In genomic region chr1:193173810-193174129, GRCm38 (mm10) we compare ENCODE assay signal across 8 mouse cellular contexts. TPM values are rescaled to one million over a fixed set of nuclear protein-coding genes. Genes with fewer than 3 reads are reported as not detected.
DNase-seq lines count a peak whose midpoint lies in the region; ATAC-seq and TF ChIP-seq lines count a peak whose summit lies in the region.

No protein-coding gene starts in this region.

- peaks cover 6% of the 10 kb centered on the region; the same call in 1 of the 2 replicates for H3K4me1 ChIP-seq in kidney, postnatal 0 days (replicated peaks; ENCODE audit: insufficient read depth, low read length)
- H3K4me1 ChIP-seq in embryonic facial prominence, embryonic 10.5 days = peaks cover 31% of the 10 kb centered on the region
- peaks cover 22% of the 10 kb centered on the region for H3K4me1 ChIP-seq in hindbrain, embryonic 16.5 days (ENCODE audit: control insufficient read depth, insufficient read depth, low read depth, low read length)
- H3K4me1 ChIP-seq in midbrain, embryonic 16.5 days (ENCODE audit: control insufficient read depth, insufficient read depth, low read length) = peaks cover 14% of the 10 kb centered on the region

- no peaks in the 10 kb centered on the region for H3K36me3 ChIP-seq in kidney, postnatal 0 days (ENCODE audit: insufficient read depth, low read length)
- H3K36me3 ChIP-seq in embryonic facial prominence, embryonic 10.5 days (replicated peaks) = 0 out of 2 replicates have a peak, but pooled peaks cover 3% of the 10 kb centered on the region
- no peaks in the 10 kb centered on the region for H3K36me3 ChIP-seq in hindbrain, embryonic 16.5 days (ENCODE audit: control insufficient read depth, insufficient read depth, low read length)
- no peaks in the 10 kb centered on the region for H3K36me3 ChIP-seq in midbrain, embryonic 16.5 days (ENCODE audit: control insufficient read depth, insufficient read depth, low read length)

- no peak for TF ChIP-seq CTCF in kidney, postnatal 0 days (IDR thresholded peaks at IDR 0.05; ENCODE audit: low read depth)

- peak overlapping the region; percentile 60 for H3K4me2 ChIP-seq in kidney, postnatal 0 days (ENCODE audit: low read length)
- H3K4me2 ChIP-seq in hindbrain, embryonic 16.5 days (ENCODE audit: low read length) = peak overlapping the region; percentile 62
- H3K4me2 ChIP-seq in midbrain, embryonic 16.5 days (ENCODE audit: low read length) = peak overlapping the region; percentile 66

- H3K9ac ChIP-seq in kidney, postnatal 0 days (ENCODE audit: low read depth, low read length) = peak overlapping the region; percentile 59
- peak overlapping the region; percentile 77 for H3K9ac ChIP-seq in hindbrain, embryonic 16.5 days (ENCODE audit: low read depth, low read length)
- peak overlapping the region; percentile 71 for H3K9ac ChIP-seq in midbrain, embryonic 16.5 days (ENCODE audit: low read depth, low read length)

- H3K27ac ChIP-seq in kidney, postnatal 0 days = peak overlapping the region; percentile 82
- H3K27ac ChIP-seq in embryonic facial prominence, embryonic 10.5 days (replicated peaks) = peak overlapping the region; percentile 91
- H3K27ac ChIP-seq in hindbrain, embryonic 16.5 days (ENCODE audit: low read depth, low read length) = peak overlapping the region; percentile 84
- H3K27ac ChIP-seq in midbrain, embryonic 16.5 days (ENCODE audit: low read length) = peak overlapping the region; percentile 86

- no peaks in the 10 kb centered on the region for H3K27me3 ChIP-seq in kidney, postnatal 0 days (ENCODE audit: insufficient read depth, low read length)
- no peaks in the 10 kb centered on the region for H3K27me3 ChIP-seq in embryonic facial prominence, embryonic 10.5 days (replicated peaks; ENCODE audit: low read depth, poor library complexity, severe bottlenecking)
- no peaks in the 10 kb centered on the region for H3K27me3 ChIP-seq in hindbrain, embryonic 16.5 days (replicated peaks; ENCODE audit: control insufficient read depth, insufficient read depth, low read length)
- H3K27me3 ChIP-seq in midbrain, embryonic 16.5 days (ENCODE audit: control insufficient read depth, insufficient read depth, low read depth, low read length) = no peaks in the 10 kb centered on the region

- ATAC-seq in kidney, postnatal 0 days (replicated peaks; ENCODE audit: low FRiP score, low read depth) = peak; percentile 55
- ATAC-seq in hindbrain, embryonic 16.5 days = no peak
- no peak for ATAC-seq in midbrain, embryonic 16.5 days

- peak overlapping the region; percentile 82 for H3K4me3 ChIP-seq in kidney, postnatal 0 days (replicated peaks; ENCODE audit: low read depth, low read length)
- H3K4me3 ChIP-seq in embryonic facial prominence, embryonic 10.5 days = peak overlapping the region; percentile 83
- peak overlapping the region; percentile 65 for H3K4me3 ChIP-seq in hindbrain, embryonic 16.5 days (ENCODE audit: low read length)
- peak overlapping the region; percentile 63 for H3K4me3 ChIP-seq in midbrain, embryonic 16.5 days (ENCODE audit: low read depth, low read length)

- 16% methylated on average over 9 of the region's 9 CpGs for WGBS in kidney, postnatal 0 days
- 24% methylated on average over 9 of the region's 9 CpGs for WGBS in embryonic facial prominence, embryonic 10.5 days
- WGBS in hindbrain, embryonic 16.5 days = 19% methylated on average over 9 of the region's 9 CpGs
- WGBS in midbrain, embryonic 16.5 days = 19% methylated on average over 9 of the region's 9 CpGs

- DNase-seq in kidney, postnatal 0 days (ENCODE audit: low spot score) = no peak
- DNase-seq in kidney, adult 8-10 months = no peak
- no peak for DNase-seq in embryonic facial prominence, embryonic 10.5 days (ENCODE audit: low spot score)
- DNase-seq in c-Kit-positive CD71-positive TER-119-positive erythroid progenitor cells, embryonic 14.5 days (ENCODE audit: low spot score) = no peak
- DNase-seq in frontal cortex, postnatal 25 days (ENCODE audit: low spot score in 2 of 2) = no peak
- DNase-seq in ovary, postnatal 14 days (ENCODE audit: low spot score) = no peak

- no peaks in the 10 kb centered on the region for H3K9me3 ChIP-seq in kidney, postnatal 0 days (replicated peaks; ENCODE audit: low read length)
- H3K9me3 ChIP-seq in embryonic facial prominence, embryonic 10.5 days = no peaks in the 10 kb centered on the region
- H3K9me3 ChIP-seq in hindbrain, embryonic 16.5 days (ENCODE audit: control insufficient read depth, low read length) = no peaks in the 10 kb centered on the region
- H3K9me3 ChIP-seq in midbrain, embryonic 16.5 days (replicated peaks; ENCODE audit: control insufficient read depth, low read length, poor library complexity, severe bottlenecking) = no peaks in the 10 kb centered on the region

RNA-seq across cellular contexts. Expression of gene A130010J15Rik, which starts 5.9 kb away (rescaled TPM):
- polyA plus RNA-seq in kidney, postnatal 0 days (2015; fragmentation: Nextera tagmentation; extraction: Ambion mirVana) = 10.7 and 12.5 TPM in 2 replicates
- polyA plus RNA-seq in embryonic facial prominence, embryonic 10.5 days (2016; fragmentation: Nextera tagmentation; extraction: Ambion mirVana) = 16.4 and 18.0 TPM in 2 replicates
- polyA plus RNA-seq in hindbrain, embryonic 16.5 days (2015; fragmentation: Nextera tagmentation; extraction: Ambion mirVana) = 10.0 and 11.2 TPM in 2 replicates
- polyA plus RNA-seq in midbrain, embryonic 16.5 days (2015; fragmentation: Nextera tagmentation; extraction: Ambion mirVana) = 12.6 and 12.9 TPM in 2 replicates

RNA-seq across cellular contexts. Expression of gene Irf6, which starts 20.9 kb away (rescaled TPM):
- polyA plus RNA-seq in kidney, postnatal 0 days (2015; fragmentation: Nextera tagmentation; extraction: Ambion mirVana) = 17.2 and 17.3 TPM in 2 replicates
- 9.0 and 11.1 TPM in 2 replicates for polyA plus RNA-seq in embryonic facial prominence, embryonic 10.5 days (2016; fragmentation: Nextera tagmentation; extraction: Ambion mirVana)
- 0.58 and 0.80 TPM in 2 replicates for polyA plus RNA-seq in hindbrain, embryonic 16.5 days (2015; fragmentation: Nextera tagmentation; extraction: Ambion mirVana)
- 0.66 and 0.67 TPM in 2 replicates for polyA plus RNA-seq in midbrain, embryonic 16.5 days (2015; fragmentation: Nextera tagmentation; extraction: Ambion mirVana)

RNA-seq across cellular contexts. Expression of gene Traf3ip3, which starts 27.7 kb away (rescaled TPM):
- 1.4 and 1.7 TPM in 2 replicates for polyA plus RNA-seq in kidney, postnatal 0 days (2015; fragmentation: Nextera tagmentation; extraction: Ambion mirVana)
- polyA plus RNA-seq in embryonic facial prominence, embryonic 10.5 days (2016; fragmentation: Nextera tagmentation; extraction: Ambion mirVana) = 0.71 and 0.88 TPM in 2 replicates
- 1.9 and 4.0 TPM in 2 replicates for polyA plus RNA-seq in hindbrain, embryonic 16.5 days (2015; fragmentation: Nextera tagmentation; extraction: Ambion mirVana)
- polyA plus RNA-seq in midbrain, embryonic 16.5 days (2015; fragmentation: Nextera tagmentation; extraction: Ambion mirVana) = 0.77 and 1.1 TPM in 2 replicates

RNA-seq across cellular contexts. Expression of gene Lamb3, which starts 33.7 kb away (rescaled TPM):
- 1.6 and 1.9 TPM in 2 replicates for polyA plus RNA-seq in kidney, postnatal 0 days (2015; fragmentation: Nextera tagmentation; extraction: Ambion mirVana)
- 0.31 and 0.66 TPM in 2 replicates for polyA plus RNA-seq in embryonic facial prominence, embryonic 10.5 days (2016; fragmentation: Nextera tagmentation; extraction: Ambion mirVana)
- 0.29 and 0.56 TPM in 2 replicates for polyA plus RNA-seq in hindbrain, embryonic 16.5 days (2015; fragmentation: Nextera tagmentation; extraction: Ambion mirVana)
- polyA plus RNA-seq in midbrain, embryonic 16.5 days (2015; fragmentation: Nextera tagmentation; extraction: Ambion mirVana) = 0.67 and 0.75 TPM in 2 replicates

RNA-seq across cellular contexts. Expression of gene Diexf, which starts 43.7 kb away (rescaled TPM):
- 3.6 and 4.0 TPM in 2 replicates for polyA plus RNA-seq in kidney, postnatal 0 days (2015; fragmentation: Nextera tagmentation; extraction: Ambion mirVana)
- 10.2 and 10.6 TPM in 2 replicates for polyA plus RNA-seq in embryonic facial prominence, embryonic 10.5 days (2016; fragmentation: Nextera tagmentation; extraction: Ambion mirVana)
- polyA plus RNA-seq in hindbrain, embryonic 16.5 days (2015; fragmentation: Nextera tagmentation; extraction: Ambion mirVana) = 6.9 and 7.4 TPM in 2 replicates
- polyA plus RNA-seq in midbrain, embryonic 16.5 days (2015; fragmentation: Nextera tagmentation; extraction: Ambion mirVana) = 8.9 and 9.7 TPM in 2 replicates
